Mouse (Mus musculus): Measurements from ENCODE around the gene Tmem43. TPM values are rescaled to one million over a fixed set of nuclear protein-coding genes. Genes with fewer than 3 reads are reported as not detected.

The Tmem43 gene
- polyA plus RNA-seq (2014; fragmentation: Nextera tagmentation; extraction: Ambion mirVana), result 45.5 and 55.0 TPM in 2 replicates

- Histone ChIP-seq H3K4me1 (replicated peaks; ENCODE audit: control insufficient read depth, insufficient read depth, low read length) (peaks cover 26% of the 10 kb centered on the region), H3K36me3 (replicated peaks; ENCODE audit: control insufficient read depth, insufficient read depth) (peaks cover 36% of the 10 kb centered on the region), H3K9ac (peak within 1 kb of the TSS; percentile 91), H3K4me2 (replicated peaks) (peak within 1 kb of the TSS; percentile 87), H3K4me3 (replicated peaks; ENCODE audit: low read length) (peak within 1 kb of the TSS; percentile 88), H3K27me3 (ENCODE audit: control insufficient read depth, insufficient read depth, low read length) (no peaks in the 10 kb centered on the region), H3K27ac (peak within 1 kb of the TSS; percentile 76), H3K9me3 (ENCODE audit: control insufficient read depth, low read length) (no peaks in the 10 kb centered on the region)
- under 1% methylated on average over 66 of the region's 74 CpGs for WGBS
- peak; percentile 99 for DNase-seq (ENCODE audit: low spot score)
- ATAC-seq (ENCODE audit: low FRiP score), result peak; percentile 96
These were observed at the start of gene Tmem43, which contains the start of gene Chchd4 for GRCm38 (mm10) chr6:91472868-91473804. Gene Tmem43 (plus strand): TSS chr6:91473703. Gene Chchd4 (minus strand): TSS chr6:91473546.

- WGBS, result 53% methylated on average over 4 of the region's 4 CpGs
- H3K9ac ChIP-seq, result no peak overlapping the region
- no peak for DNase-seq (ENCODE audit: low spot score)
- no peak overlapping the region for H3K27ac ChIP-seq
- no peaks in the 10 kb centered on the region for H3K4me1 ChIP-seq (replicated peaks; ENCODE audit: control insufficient read depth, insufficient read depth, low read length)
- H3K4me2 ChIP-seq (replicated peaks), result no peak overlapping the region
- no peak for ATAC-seq (ENCODE audit: low FRiP score)
- no peaks in the 10 kb centered on the region for H3K27me3 ChIP-seq (ENCODE audit: control insufficient read depth, insufficient read depth, low read length)
- no peaks in the 10 kb centered on the region for H3K9me3 ChIP-seq (ENCODE audit: control insufficient read depth, low read length)
- H3K36me3 ChIP-seq (replicated peaks; ENCODE audit: control insufficient read depth, insufficient read depth), result no peaks in the 10 kb centered on the region
- no peak overlapping the region for H3K4me3 ChIP-seq (replicated peaks; ENCODE audit: low read length)
These were observed 49.4 kb upstream of the Tmem43 start for GRCm38 (mm10) chr6:91424151-91424550.

- Histone ChIP-seq H3K27me3 (ENCODE audit: control insufficient read depth, insufficient read depth, low read length) (0 out of 2 replicates have a peak, but pooled peaks cover 10% of the 10 kb centered on the region), H3K27ac (peak overlapping the region; percentile 69), H3K4me3 (replicated peaks; ENCODE audit: low read length) (peak overlapping the region; percentile 59), H3K4me2 (replicated peaks) (peak overlapping the region; percentile 75), H3K4me1 (replicated peaks; ENCODE audit: control insufficient read depth, insufficient read depth, low read length) (peaks cover 7% of the 10 kb centered on the region), H3K9me3 (ENCODE audit: control insufficient read depth, low read length) (no peaks in the 10 kb centered on the region), H3K9ac (peak overlapping the region; percentile 69), H3K36me3 (replicated peaks; ENCODE audit: control insufficient read depth, insufficient read depth) (no peaks in the 10 kb centered on the region)
- peak; percentile 97 for ATAC-seq (ENCODE audit: low FRiP score)
- DNase-seq (ENCODE audit: low spot score), result peak; percentile 100
- WGBS, result 3% methylated on average over 30 of the region's 30 CpGs
These were observed 32.9 kb upstream of the Tmem43 start for GRCm38 (mm10) chr6:91440474-91441144.

GRCm38 (mm10) chr6:91441145-91441662 is 32.3 kb upstream of the Tmem43 start:
- 4% methylated on average over 19 of the region's 19 CpGs for WGBS
- no peak for DNase-seq (ENCODE audit: low spot score)
- ATAC-seq (ENCODE audit: low FRiP score), result peak; percentile 38; the same call in 1 of the 2 replicates
- Histone ChIP-seq H3K4me1 (replicated peaks; ENCODE audit: control insufficient read depth, insufficient read depth, low read length) (peaks cover 7% of the 10 kb centered on the region), H3K27ac (peak overlapping the region; percentile 69), H3K27me3 (ENCODE audit: control insufficient read depth, insufficient read depth, low read length) (0 out of 2 replicates have a peak, but pooled peaks cover 5% of the 10 kb centered on the region), H3K4me2 (replicated peaks) (peak overlapping the region; percentile 75), H3K9me3 (ENCODE audit: control insufficient read depth, low read length) (no peaks in the 10 kb centered on the region), H3K36me3 (replicated peaks; ENCODE audit: control insufficient read depth, insufficient read depth) (no peaks in the 10 kb centered on the region), H3K9ac (peak overlapping the region; percentile 69), H3K4me3 (replicated peaks; ENCODE audit: low read length) (peak overlapping the region; percentile 59)

- no peak overlapping the region for H3K4me3 ChIP-seq (replicated peaks; ENCODE audit: low read length)
- H3K27ac ChIP-seq, result no peak overlapping the region
- H3K4me1 ChIP-seq (replicated peaks; ENCODE audit: control insufficient read depth, insufficient read depth, low read length), result peaks cover 7% of the 10 kb centered on the region
- no peaks in the 10 kb centered on the region for H3K36me3 ChIP-seq (replicated peaks; ENCODE audit: control insufficient read depth, insufficient read depth)
- no peaks in the 10 kb centered on the region for H3K27me3 ChIP-seq (ENCODE audit: control insufficient read depth, insufficient read depth, low read length)
- ATAC-seq (ENCODE audit: low FRiP score), result no peak
- H3K9ac ChIP-seq, result no peak overlapping the region
- no peak overlapping the region for H3K4me2 ChIP-seq (replicated peaks)
- DNase-seq (ENCODE audit: low spot score), result no peak
- WGBS, result 81% methylated on average over 3 of the region's 3 CpGs
- no peaks in the 10 kb centered on the region for H3K9me3 ChIP-seq (ENCODE audit: control insufficient read depth, low read length)
These were observed 28.2 kb upstream of the Tmem43 start for GRCm38 (mm10) chr6:91445316-91445715.

GRCm38 (mm10) chr6:91449472-91450225 is 23.9 kb upstream of the Tmem43 start:
- no peak for DNase-seq (ENCODE audit: low spot score)
- no peaks in the 10 kb centered on the region for H3K36me3 ChIP-seq (replicated peaks; ENCODE audit: control insufficient read depth, insufficient read depth)
- H3K4me3 ChIP-seq (replicated peaks; ENCODE audit: low read length), result no peak overlapping the region
- no peak overlapping the region for H3K27ac ChIP-seq
- no peaks in the 10 kb centered on the region for H3K9me3 ChIP-seq (ENCODE audit: control insufficient read depth, low read length)
- ATAC-seq (ENCODE audit: low FRiP score), result no peak
- H3K9ac ChIP-seq, result no peak overlapping the region
- H3K27me3 ChIP-seq (ENCODE audit: control insufficient read depth, insufficient read depth, low read length), result no peaks in the 10 kb centered on the region
- H3K4me2 ChIP-seq (replicated peaks), result no peak overlapping the region
- WGBS, result 67% methylated on average over 3 of the region's 3 CpGs
- H3K4me1 ChIP-seq (replicated peaks; ENCODE audit: control insufficient read depth, insufficient read depth, low read length), result no peaks in the 10 kb centered on the region

GRCm38 (mm10) chr6:91452056-91452455 is 21.4 kb upstream of the Tmem43 start:
- H3K27ac ChIP-seq, result no peak overlapping the region
- no peak overlapping the region for H3K4me3 ChIP-seq (replicated peaks; ENCODE audit: low read length)
- no peaks in the 10 kb centered on the region for H3K27me3 ChIP-seq (ENCODE audit: control insufficient read depth, insufficient read depth, low read length)
- WGBS, result 47% methylated on average over 1 of the region's 1 CpGs
- H3K36me3 ChIP-seq (replicated peaks; ENCODE audit: control insufficient read depth, insufficient read depth), result no peaks in the 10 kb centered on the region
- DNase-seq (ENCODE audit: low spot score), result no peak
- H3K9me3 ChIP-seq (ENCODE audit: control insufficient read depth, low read length), result no peaks in the 10 kb centered on the region
- no peak for ATAC-seq (ENCODE audit: low FRiP score)
- no peaks in the 10 kb centered on the region for H3K4me1 ChIP-seq (replicated peaks; ENCODE audit: control insufficient read depth, insufficient read depth, low read length)
- H3K4me2 ChIP-seq (replicated peaks), result no peak overlapping the region
- no peak overlapping the region for H3K9ac ChIP-seq

- 71% methylated on average over 5 of the region's 5 CpGs for WGBS
- Histone ChIP-seq H3K9ac (no peak overlapping the region), H3K27me3 (ENCODE audit: control insufficient read depth, insufficient read depth, low read length) (no peaks in the 10 kb centered on the region), H3K36me3 (replicated peaks; ENCODE audit: control insufficient read depth, insufficient read depth) (no peaks in the 10 kb centered on the region), H3K4me1 (replicated peaks; ENCODE audit: control insufficient read depth, insufficient read depth, low read length) (no peaks in the 10 kb centered on the region), H3K4me3 (replicated peaks; ENCODE audit: low read length) (no peak overlapping the region), H3K4me2 (replicated peaks) (no peak overlapping the region), H3K9me3 (ENCODE audit: control insufficient read depth, low read length) (no peaks in the 10 kb centered on the region), H3K27ac (no peak overlapping the region)
- no peak for DNase-seq (ENCODE audit: low spot score)
- no peak for ATAC-seq (ENCODE audit: low FRiP score)
These were observed 19.0 kb upstream of the Tmem43 start for GRCm38 (mm10) chr6:91454546-91454945.
